ENCODE assay signal across 8 mouse cellular contexts in genomic region chr6:137414531-137415405, GRCm38 (mm10).
DNase-seq lines count a peak whose midpoint lies in the region; ATAC-seq and TF ChIP-seq lines count a peak whose summit lies in the region.

No protein-coding gene starts in this region.

- WGBS in embryonic facial prominence, embryonic 14.5 days, result 47% methylated on average over 13 of the region's 13 CpGs
- 59% methylated on average over 13 of the region's 13 CpGs for WGBS in intestine, embryonic 14.5 days
- 56% methylated on average over 13 of the region's 13 CpGs for WGBS in lung, embryonic 14.5 days

- H3K27ac ChIP-seq in embryonic facial prominence, embryonic 14.5 days (replicated peaks; ENCODE audit: low read depth, low read length), result no peak overlapping the region
- no peak overlapping the region for H3K27ac ChIP-seq in intestine, embryonic 14.5 days (ENCODE audit: low read depth)
- no peak overlapping the region for H3K27ac ChIP-seq in lung, embryonic 14.5 days (ENCODE audit: low read depth)

- peak; percentile 86 for TF ChIP-seq CTCF in lung, embryonic 14.5 days (IDR thresholded peaks at IDR 0.05; ENCODE audit: low read depth)

- H3K4me3 ChIP-seq in embryonic facial prominence, embryonic 14.5 days (ENCODE audit: low read depth, low read length), result no peak overlapping the region
- H3K4me3 ChIP-seq in intestine, embryonic 14.5 days (ENCODE audit: low read depth, low read length), result no peak overlapping the region
- no peak overlapping the region for H3K4me3 ChIP-seq in lung, embryonic 14.5 days (ENCODE audit: low read depth, low read length)

- no peak for DNase-seq in cerebellum, adult 11-12 months
- peak; percentile 10 to 30 for DNase-seq in urinary bladder, postnatal 36 days (ENCODE audit: low spot score in 2 of 2)
- no peak for DNase-seq in urinary bladder, postnatal 10 days (ENCODE audit: low spot score)
- DNase-seq in embryonic facial prominence, embryonic 14.5 days (ENCODE audit: low spot score), result peak; percentile 32
- DNase-seq in intestine, embryonic 14.5 days (ENCODE audit: low spot score), result peak; percentile 56
- DNase-seq in lung, embryonic 14.5 days, result peak; percentile 78
- DNase-seq in right cerebral cortex, postnatal 4 days, result peak; percentile 34

- H3K27me3 ChIP-seq in embryonic facial prominence, embryonic 14.5 days (replicated peaks; ENCODE audit: control insufficient read depth, insufficient read depth, low read length), result no peaks in the 10 kb centered on the region
- H3K27me3 ChIP-seq in intestine, embryonic 14.5 days (replicated peaks; ENCODE audit: control insufficient read depth, insufficient read depth, low read length), result no peaks in the 10 kb centered on the region
- H3K27me3 ChIP-seq in lung, embryonic 14.5 days (ENCODE audit: insufficient read depth, low read length), result no peaks in the 10 kb centered on the region

- no peaks in the 10 kb centered on the region for H3K36me3 ChIP-seq in embryonic facial prominence, embryonic 14.5 days (ENCODE audit: control insufficient read depth, insufficient read depth, low read length)
- H3K36me3 ChIP-seq in intestine, embryonic 14.5 days (ENCODE audit: control insufficient read depth, insufficient read depth, low read length), result no peaks in the 10 kb centered on the region
- H3K36me3 ChIP-seq in lung, embryonic 14.5 days (ENCODE audit: insufficient read depth), result no peaks in the 10 kb centered on the region

- H3K9ac ChIP-seq in embryonic facial prominence, embryonic 14.5 days (ENCODE audit: low read depth, low read length), result no peak overlapping the region
- H3K9ac ChIP-seq in intestine, embryonic 14.5 days (ENCODE audit: low read length), result no peak overlapping the region
- H3K9ac ChIP-seq in lung, embryonic 14.5 days, result no peak overlapping the region

- H3K4me2 ChIP-seq in embryonic facial prominence, embryonic 14.5 days (ENCODE audit: low read depth, low read length), result no peak overlapping the region
- H3K4me2 ChIP-seq in intestine, embryonic 14.5 days (ENCODE audit: low read length), result no peak overlapping the region
- H3K4me2 ChIP-seq in lung, embryonic 14.5 days, result no peak overlapping the region

- H3K4me1 ChIP-seq in embryonic facial prominence, embryonic 14.5 days (ENCODE audit: control insufficient read depth, insufficient read depth, low read length), result no peaks in the 10 kb centered on the region
- H3K4me1 ChIP-seq in intestine, embryonic 14.5 days (replicated peaks; ENCODE audit: control insufficient read depth, insufficient read depth, low read length), result no peaks in the 10 kb centered on the region
- H3K4me1 ChIP-seq in lung, embryonic 14.5 days (ENCODE audit: insufficient read depth), result no peaks in the 10 kb centered on the region

- peak; percentile 66; the same call in 1 of the 2 replicates for ATAC-seq in cerebellum, adult (ENCODE audit: insufficient number of reproducible peaks, low FRiP score, low TSS enrichment)
- peak; percentile 68; the same call in 1 of the 2 replicates for ATAC-seq in embryonic facial prominence, embryonic 14.5 days (ENCODE audit: low read depth)
- ATAC-seq in intestine, embryonic 14.5 days (replicated peaks; ENCODE audit: low FRiP score, low TSS enrichment, low read depth), result peak; percentile 47; the same call in 1 of the 2 replicates
- peak; percentile 87 for ATAC-seq in lung, embryonic 14.5 days (ENCODE audit: insufficient read depth)

- H3K9me3 ChIP-seq in embryonic facial prominence, embryonic 14.5 days (ENCODE audit: control insufficient read depth, low read length), result no peaks in the 10 kb centered on the region
- H3K9me3 ChIP-seq in intestine, embryonic 14.5 days (ENCODE audit: control insufficient read depth, low read length), result no peaks in the 10 kb centered on the region
- no peaks in the 10 kb centered on the region for H3K9me3 ChIP-seq in lung, embryonic 14.5 days (ENCODE audit: low read depth, low read length)

Comparison
In these comparisons a context has a peak if more than half of its experiments do, and no peak if none do; other contexts are left out.
1. DNase-seq: peak in urinary bladder, postnatal 36 days (2 of 2), embryonic facial prominence, embryonic 14.5 days (single experiment), intestine, embryonic 14.5 days (single experiment), lung, embryonic 14.5 days (single experiment) and right cerebral cortex, postnatal 4 days (single experiment); none in cerebellum, adult 11-12 months (single experiment) and urinary bladder, postnatal 10 days (single experiment).
2. Peak in every context shown above with its lines, with median percentiles within 50 percentile points of each other: ATAC-seq.